Mouse (Mus musculus) embryonic facial prominence, embryonic 14.5 days (tissue): ENCODE measurements at regions not wholly inside any gene's neighbourhood (a gene's known extent, or its start where the extent isn't known, plus 50 kb on each side); places are given as distances from the start of the nearest gene placed in this dataset.

ENCODE experiments used
- ATAC-seq: fragments of 200-750 bp; cut with Nextera tagmentation; 2 replicates; pipeline ENCODE4 v1.8.0; 2017; ENCODE audit warnings: low read depth, moderate number of reproducible peaks, moderate TSS enrichment
- DNase-seq: peaks from one replicate; pipeline ENCODE4 v3.0.0-alpha.2; 2015; ENCODE audit warnings: low spot score
- H3K27ac ChIP-seq: fragments of 300-500 bp; sonication (generic); replicated peaks from 2 replicates; pipeline ENCODE4 v1.5.1; 2014; ENCODE audit warnings: low read depth, mild to moderate bottlenecking, low read length, moderate library complexity
- H3K27me3 ChIP-seq: fragments of 300-500 bp; sonication (generic); replicated peaks from 2 replicates; pipeline ENCODE4 v1.6.1; 2014; ENCODE audit warnings: low read length; ENCODE audit not compliant: control insufficient read depth, insufficient read depth
- H3K36me3 ChIP-seq: fragments of 300-500 bp; sonication (generic); 2 replicates; pipeline ENCODE4 v1.6.1; 2014; ENCODE audit warnings: low read length, mixed read lengths; ENCODE audit not compliant: control insufficient read depth, insufficient read depth
- H3K4me1 ChIP-seq: fragments of 300-500 bp; sonication (generic); 2 replicates; pipeline ENCODE4 v1.6.1; 2014; ENCODE audit warnings: antibody characterized with exemption, low read length; ENCODE audit not compliant: control insufficient read depth, insufficient read depth
- H3K4me2 ChIP-seq: fragments of 300-500 bp; sonication (generic); 2 replicates; pipeline ENCODE4 v1.6.1; 2014; ENCODE audit warnings: low read depth, mild to moderate bottlenecking, low read length, moderate library complexity, mixed read lengths
- H3K4me3 ChIP-seq: fragments of 300-500 bp; sonication (generic); 2 replicates; pipeline ENCODE4 v1.5.1; 2014; ENCODE audit warnings: low read depth, mild to moderate bottlenecking, low read length
- H3K9ac ChIP-seq: fragments of 300-500 bp; sonication (generic); 2 replicates; pipeline ENCODE4 v1.6.1; 2014; ENCODE audit warnings: low read depth, mild to moderate bottlenecking, low read length, moderate library complexity, mixed read lengths
- H3K9me3 ChIP-seq: fragments of 300-500 bp; sonication (generic); 2 replicates; pipeline ENCODE4 v1.6.1; 2016; ENCODE audit warnings: low read length; ENCODE audit not compliant: control insufficient read depth
- WGBS: fragments of 180-500 bp; shearing (Covaris S2); extraction: QIAGEN DNeasy Blood & Tissue Kit; methylation state at CpG from one replicate; pipeline ENCODE4 v1.1.7; 2014; 5-methylcytosine and 5-hydroxymethylcytosine counted together

- peaks cover 6% of the 10 kb centered on the region; the same call in 1 of the 2 replicates for H3K9me3 ChIP-seq
- no peak for ATAC-seq
- no peak overlapping the region for H3K4me2 ChIP-seq
- no peaks in the 10 kb centered on the region for H3K27me3 ChIP-seq
- no peaks in the 10 kb centered on the region for H3K4me1 ChIP-seq
- no peak for DNase-seq
- WGBS, result 82% methylated on average over 2 of the region's 2 CpGs
- no peaks in the 10 kb centered on the region for H3K36me3 ChIP-seq
- H3K4me3 ChIP-seq, result no peak overlapping the region
- no peak overlapping the region for H3K27ac ChIP-seq
- H3K9ac ChIP-seq, result no peak overlapping the region
Measured at GRCm38 (mm10) chr16:7801161-7801560, 623.8 kb downstream of the Tmem114 start.

GRCm38 (mm10) chr16:7797176-7797786, 627.7 kb downstream of the Tmem114 start:
- no peak for ATAC-seq
- no peak for DNase-seq
- Histone ChIP-seq H3K36me3 (no peaks in the 10 kb centered on the region), H3K4me2 (no peak overlapping the region), H3K27me3 (no peaks in the 10 kb centered on the region), H3K4me3 (no peak overlapping the region), H3K9me3 (no peaks in the 10 kb centered on the region), H3K4me1 (no peaks in the 10 kb centered on the region), H3K9ac (no peak overlapping the region), H3K27ac (no peak overlapping the region)
- WGBS, result 60% methylated on average over 8 of the region's 8 CpGs

GRCm38 (mm10) chr16:7795561-7795960, 629.4 kb downstream of the Tmem114 start:
- no peak overlapping the region for H3K4me3 ChIP-seq
- ATAC-seq, result no peak
- no peaks in the 10 kb centered on the region for H3K9me3 ChIP-seq
- 42% methylated on average over 3 of the region's 3 CpGs for WGBS
- peak; percentile 5 for DNase-seq
- H3K4me1 ChIP-seq, result no peaks in the 10 kb centered on the region
- no peaks in the 10 kb centered on the region for H3K36me3 ChIP-seq
- no peak overlapping the region for H3K9ac ChIP-seq
- no peak overlapping the region for H3K27ac ChIP-seq
- H3K27me3 ChIP-seq, result no peaks in the 10 kb centered on the region
- no peak overlapping the region for H3K4me2 ChIP-seq

- Histone ChIP-seq H3K27ac (no peak overlapping the region), H3K4me1 (no peaks in the 10 kb centered on the region), H3K4me3 (no peak overlapping the region), H3K27me3 (no peaks in the 10 kb centered on the region), H3K9me3 (no peaks in the 10 kb centered on the region), H3K9ac (no peak overlapping the region), H3K36me3 (no peaks in the 10 kb centered on the region), H3K4me2 (no peak overlapping the region)
- no peak for DNase-seq
- 79% methylated on average over 3 of the region's 3 CpGs for WGBS
- ATAC-seq, result no peak
Measured at GRCm38 (mm10) chr16:7792521-7792920, 632.4 kb downstream of the Tmem114 start.

- Histone ChIP-seq H3K9ac (no peak overlapping the region), H3K36me3 (no peaks in the 10 kb centered on the region), H3K4me3 (no peak overlapping the region), H3K27ac (no peak overlapping the region), H3K27me3 (no peaks in the 10 kb centered on the region), H3K9me3 (no peaks in the 10 kb centered on the region), H3K4me2 (no peak overlapping the region), H3K4me1 (no peaks in the 10 kb centered on the region)
- 80% methylated on average over 4 of the region's 4 CpGs for WGBS
- peak; percentile 26 for DNase-seq
- no peak for ATAC-seq
Measured at GRCm38 (mm10) chr16:7790260-7790659, 634.7 kb downstream of the Tmem114 start.

- Histone ChIP-seq H3K4me1 (no peaks in the 10 kb centered on the region), H3K27me3 (no peaks in the 10 kb centered on the region), H3K9me3 (no peaks in the 10 kb centered on the region), H3K36me3 (no peaks in the 10 kb centered on the region), H3K4me2 (no peak overlapping the region), H3K27ac (no peak overlapping the region), H3K4me3 (no peak overlapping the region), H3K9ac (no peak overlapping the region)
- 66% methylated on average over 2 of the region's 2 CpGs for WGBS
- DNase-seq (peak; percentile 35), ATAC-seq (no peak)
Measured at GRCm38 (mm10) chr16:7788209-7788608, 636.7 kb downstream of the Tmem114 start.

GRCm38 (mm10) chr16:7781506-7781905, 643.4 kb downstream of the Tmem114 start:
- no peak overlapping the region for H3K4me3 ChIP-seq
- ATAC-seq (no peak), DNase-seq (no peak)
- H3K36me3 ChIP-seq, result no peaks in the 10 kb centered on the region
- WGBS, result 88% methylated on average over 2 of the region's 2 CpGs
- no peaks in the 10 kb centered on the region for H3K4me1 ChIP-seq
- no peaks in the 10 kb centered on the region for H3K9me3 ChIP-seq
- no peak overlapping the region for H3K27ac ChIP-seq
- no peak overlapping the region for H3K9ac ChIP-seq
- H3K4me2 ChIP-seq, result no peak overlapping the region
- no peaks in the 10 kb centered on the region for H3K27me3 ChIP-seq

- WGBS, result 88% methylated on average over 3 of the region's 3 CpGs
- DNase-seq (no peak), ATAC-seq (no peak)
- no peak overlapping the region for H3K9ac ChIP-seq
- H3K36me3 ChIP-seq, result no peaks in the 10 kb centered on the region
- H3K4me2 ChIP-seq, result no peak overlapping the region
- H3K4me1 ChIP-seq, result no peaks in the 10 kb centered on the region
- H3K9me3 ChIP-seq, result no peaks in the 10 kb centered on the region
- H3K27ac ChIP-seq, result no peak overlapping the region
- no peaks in the 10 kb centered on the region for H3K27me3 ChIP-seq
- H3K4me3 ChIP-seq, result no peak overlapping the region
Measured at GRCm38 (mm10) chr16:7775635-7776034, 649.3 kb downstream of the Tmem114 start.

- 50% methylated on average over 1 of the region's 1 CpGs for WGBS
- H3K27me3 ChIP-seq, result no peaks in the 10 kb centered on the region
- no peak overlapping the region for H3K4me2 ChIP-seq
- no peak overlapping the region for H3K4me3 ChIP-seq
- ATAC-seq, result no peak
- H3K27ac ChIP-seq, result no peak overlapping the region
- DNase-seq, result no peak
- H3K4me1 ChIP-seq, result no peaks in the 10 kb centered on the region
- H3K9me3 ChIP-seq, result no peaks in the 10 kb centered on the region
- H3K9ac ChIP-seq, result no peak overlapping the region
- H3K36me3 ChIP-seq, result no peaks in the 10 kb centered on the region
Measured at GRCm38 (mm10) chr16:7768433-7768832, 656.5 kb downstream of the Tmem114 start.
